Mouse (Mus musculus): ENCODE measurements at regions not wholly inside any gene's neighbourhood (a gene's known extent, or its start where the extent isn't known, plus 50 kb on each side); places are given as distances from the start of the nearest gene placed in this dataset.

GRCm38 (mm10) chr4:12837097-12837426 lies 665.2 kb upstream of the Fam92a start:
- no peaks in the 10 kb centered on the region for H3K27me3 ChIP-seq
- no peaks in the 10 kb centered on the region for H3K36me3 ChIP-seq
- 61% methylated on average over 1 of the region's 1 CpGs for WGBS
- ATAC-seq (ENCODE audit: low FRiP score, low read depth), result no peak
- no peaks in the 10 kb centered on the region for H3K4me1 ChIP-seq
- H3K27ac ChIP-seq, result no peak overlapping the region
- H3K4me2 ChIP-seq (replicated peaks), result no peak overlapping the region
- H3K9me3 ChIP-seq, result no peaks in the 10 kb centered on the region
- H3K9ac ChIP-seq, result no peak overlapping the region
- H3K4me3 ChIP-seq, result no peak overlapping the region

GRCm38 (mm10) chr4:12836326-12837096 lies 664.7 kb upstream of the Fam92a start:
- H3K36me3 ChIP-seq, result no peaks in the 10 kb centered on the region
- ATAC-seq (ENCODE audit: low FRiP score, low read depth), result no peak
- no peak overlapping the region for H3K9ac ChIP-seq
- H3K9me3 ChIP-seq, result no peaks in the 10 kb centered on the region
- H3K27me3 ChIP-seq, result no peaks in the 10 kb centered on the region
- no peak overlapping the region for H3K4me2 ChIP-seq (replicated peaks)
- no peaks in the 10 kb centered on the region for H3K4me1 ChIP-seq
- 35% methylated on average over 4 of the region's 4 CpGs for WGBS
- no peak overlapping the region for H3K4me3 ChIP-seq
- no peak overlapping the region for H3K27ac ChIP-seq

- Histone ChIP-seq H3K27me3 (no peaks in the 10 kb centered on the region), H3K9me3 (no peaks in the 10 kb centered on the region), H3K9ac (no peak overlapping the region), H3K36me3 (no peaks in the 10 kb centered on the region), H3K4me3 (no peak overlapping the region), H3K4me2 (replicated peaks) (no peak overlapping the region), H3K4me1 (no peaks in the 10 kb centered on the region), H3K27ac (no peak overlapping the region)
- WGBS, result 90% methylated on average over 1 of the region's 1 CpGs
- no peak for ATAC-seq (ENCODE audit: low FRiP score, low read depth)
These were observed 654.6 kb upstream of the Fam92a start for GRCm38 (mm10) chr4:12826419-12826818.

- 87% methylated on average over 2 of the region's 2 CpGs for WGBS
These were observed 642.4 kb upstream of the Fam92a start for GRCm38 (mm10) chr4:12814251-12814650.

GRCm38 (mm10) chr4:12801186-12801585 lies 629.4 kb upstream of the Fam92a start:
- Histone ChIP-seq H3K9me3 (no peaks in the 10 kb centered on the region), H3K27ac (no peak overlapping the region), H3K4me3 (no peak overlapping the region), H3K9ac (no peak overlapping the region), H3K4me2 (replicated peaks) (no peak overlapping the region), H3K36me3 (no peaks in the 10 kb centered on the region), H3K4me1 (no peaks in the 10 kb centered on the region), H3K27me3 (no peaks in the 10 kb centered on the region)
- no peak for ATAC-seq (ENCODE audit: low FRiP score, low read depth)
- 94% methylated on average over 3 of the region's 3 CpGs for WGBS

More at GRCm38 (mm10) chr4:12814251-12814650, 642.4 kb upstream of the Fam92a start:
- no peaks in the 10 kb centered on the region for H3K27me3 ChIP-seq
- H3K27ac ChIP-seq, result no peak overlapping the region
- H3K36me3 ChIP-seq, result no peaks in the 10 kb centered on the region
- H3K4me2 ChIP-seq (replicated peaks), result no peak overlapping the region
- ATAC-seq (ENCODE audit: low FRiP score, low read depth), result no peak
- no peaks in the 10 kb centered on the region for H3K9me3 ChIP-seq
- no peak overlapping the region for H3K4me3 ChIP-seq
- no peak overlapping the region for H3K9ac ChIP-seq
- no peaks in the 10 kb centered on the region for H3K4me1 ChIP-seq

- Histone ChIP-seq H3K27ac (no peak overlapping the region), H3K36me3 (no peaks in the 10 kb centered on the region), H3K4me3 (no peak overlapping the region), H3K27me3 (no peaks in the 10 kb centered on the region), H3K9me3 (no peaks in the 10 kb centered on the region), H3K4me2 (replicated peaks) (no peak overlapping the region), H3K9ac (no peak overlapping the region), H3K4me1 (no peaks in the 10 kb centered on the region)
- WGBS, result 72% methylated on average over 5 of the region's 5 CpGs
- ATAC-seq (ENCODE audit: low FRiP score, low read depth), result no peak
These were observed 627.7 kb upstream of the Fam92a start for GRCm38 (mm10) chr4:12799564-12799963.

GRCm38 (mm10) chr4:12792764-12793422 lies 621.1 kb upstream of the Fam92a start:
- Histone ChIP-seq H3K9me3 (no peaks in the 10 kb centered on the region), H3K27ac (no peak overlapping the region), H3K4me2 (replicated peaks) (no peak overlapping the region), H3K4me3 (no peak overlapping the region), H3K9ac (no peak overlapping the region), H3K4me1 (no peaks in the 10 kb centered on the region), H3K27me3 (no peaks in the 10 kb centered on the region), H3K36me3 (no peaks in the 10 kb centered on the region)
- no peak for ATAC-seq (ENCODE audit: low FRiP score, low read depth)
- WGBS, result 75% methylated on average over 11 of the region's 11 CpGs

GRCm38 (mm10) chr4:12791786-12792674 lies 620.2 kb upstream of the Fam92a start:
- Histone ChIP-seq H3K9me3 (no peaks in the 10 kb centered on the region), H3K36me3 (no peaks in the 10 kb centered on the region), H3K27me3 (no peaks in the 10 kb centered on the region), H3K4me1 (no peaks in the 10 kb centered on the region), H3K27ac (no peak overlapping the region), H3K4me3 (no peak overlapping the region), H3K9ac (no peak overlapping the region), H3K4me2 (replicated peaks) (no peak overlapping the region)
- ATAC-seq (ENCODE audit: low FRiP score, low read depth), result no peak
- WGBS, result 79% methylated on average over 9 of the region's 9 CpGs

GRCm38 (mm10) chr4:12785840-12786239 lies 614.0 kb upstream of the Fam92a start:
- no peaks in the 10 kb centered on the region for H3K27me3 ChIP-seq
- ATAC-seq (ENCODE audit: low FRiP score, low read depth), result no peak
- no peaks in the 10 kb centered on the region for H3K9me3 ChIP-seq
- H3K4me2 ChIP-seq (replicated peaks), result no peak overlapping the region
- peaks cover 27% of the 10 kb centered on the region for H3K4me1 ChIP-seq
- 61% methylated on average over 4 of the region's 4 CpGs for WGBS
- H3K27ac ChIP-seq, result no peak overlapping the region
- no peak overlapping the region for H3K9ac ChIP-seq
- no peak overlapping the region for H3K4me3 ChIP-seq
- no peaks in the 10 kb centered on the region for H3K36me3 ChIP-seq

GRCm38 (mm10) chr4:12784479-12784878 lies 612.7 kb upstream of the Fam92a start:
- no peak overlapping the region for H3K27ac ChIP-seq
- no peaks in the 10 kb centered on the region for H3K36me3 ChIP-seq
- H3K4me1 ChIP-seq, result peaks cover 27% of the 10 kb centered on the region
- no peak overlapping the region for H3K4me3 ChIP-seq
- H3K9ac ChIP-seq, result no peak overlapping the region
- no peaks in the 10 kb centered on the region for H3K9me3 ChIP-seq
- no peak for ATAC-seq (ENCODE audit: low FRiP score, low read depth)
- no peaks in the 10 kb centered on the region for H3K27me3 ChIP-seq
- 91% methylated on average over 3 of the region's 3 CpGs for WGBS
- H3K4me2 ChIP-seq (replicated peaks), result no peak overlapping the region

- Histone ChIP-seq H3K4me2 (replicated peaks) (no peak overlapping the region), H3K4me3 (no peak overlapping the region), H3K27ac (no peak overlapping the region), H3K27me3 (no peaks in the 10 kb centered on the region), H3K9me3 (no peaks in the 10 kb centered on the region), H3K9ac (no peak overlapping the region), H3K36me3 (no peaks in the 10 kb centered on the region), H3K4me1 (peaks cover 27% of the 10 kb centered on the region)
- ATAC-seq (ENCODE audit: low FRiP score, low read depth), result no peak
- 85% methylated on average over 11 of the region's 11 CpGs for WGBS
These were observed 612.3 kb upstream of the Fam92a start for GRCm38 (mm10) chr4:12784068-12784467.
